Mouse (Mus musculus) heart, adult 2 months (tissue): ENCODE measurements around the gene Ccdc34. TPM values are rescaled to one million over a fixed set of nuclear protein-coding genes. Genes with fewer than 3 reads are reported as not detected.

ENCODE experiments used
- DNase-seq, 2 experiments: peaks; one replicate each; pipeline ENCODE4 v3.0.0; 2021
- H3K27ac ChIP-seq: fragments of 200-600 bp; 2 replicates; pipeline ENCODE4 v1.8.1; 2022
- H3K27me3 ChIP-seq: fragments of 200-500 bp; 2 replicates; pipeline ENCODE4 v1.6.1; 2012; ENCODE audit warnings: mild to moderate bottlenecking, low read length, inconsistent platforms, mixed read lengths; ENCODE audit not compliant: control insufficient read depth, insufficient read depth
- H3K36me3 ChIP-seq: fragments of 200-500 bp; 2 replicates; pipeline ENCODE4 v1.6.1; 2012; ENCODE audit warnings: low read length, inconsistent platforms; ENCODE audit not compliant: control insufficient read depth, insufficient read depth
- H3K4me1 ChIP-seq: fragments of 200-500 bp; 2 replicates; pipeline ENCODE4 v1.6.1; 2011; ENCODE audit warnings: low read length; ENCODE audit not compliant: control insufficient read depth, insufficient read depth
- H3K4me3 ChIP-seq: fragments of 200-600 bp; 2 replicates; pipeline ENCODE4 v1.8.1; 2022
- H3K79me2 ChIP-seq: fragments of 200-500 bp; replicated peaks from 2 replicates; pipeline ENCODE4 v1.6.1; 2012; ENCODE audit warnings: mild to moderate bottlenecking, inconsistent platforms, low read length, moderate library complexity, mixed read lengths; ENCODE audit not compliant: control insufficient read depth, insufficient read depth
- H3K9ac ChIP-seq: fragments of 200-500 bp; 2 replicates; pipeline ENCODE4 v1.6.1; 2012; ENCODE audit warnings: low read depth, mild to moderate bottlenecking, control low read depth, inconsistent platforms, low read length, mixed read lengths
- CTCF ChIP-seq: fragments of 200-600 bp; IDR thresholded peaks from 2 replicates; pipeline ENCODE4 v1.8.1; 2022; ENCODE audit warnings: antibody characterized with exemption, mild to moderate bottlenecking, moderate library complexity
- EP300 ChIP-seq: fragments of 200-500 bp; IDR thresholded peaks from 2 replicates; pipeline ENCODE4 v1.6.1; 2011; ENCODE audit warnings: low read depth, low read length, control low read depth; ENCODE audit not compliant: insufficient read depth
- POLR2A ChIP-seq: fragments of 200-500 bp; IDR thresholded peaks from 2 replicates; pipeline ENCODE4 v1.6.1; 2011; ENCODE audit warnings: mild to moderate bottlenecking, low read depth, low read length, control low read depth; ENCODE audit not compliant: insufficient read depth
- WGBS: fragments of 180-500 bp; shearing (Covaris S2); methylation state at CpG from one replicate; pipeline ENCODE4 v1.1.7; 2018; 5-methylcytosine and 5-hydroxymethylcytosine counted together
- intact Hi-C: fragments of 180-260 bp; cut with DNase I; formaldehyde crosslinking; loops from one replicate; pipeline ENCODE4 v1.15.1; 2025
- polyA plus RNA-seq: library from polyadenylated mRNA; depleted of rRNA; stranded (reverse); fragments of >200 nt; gene quantifications from 2 replicates; pipeline ENCODE4 v1.2.3, GENCODE M21; 2012
- total RNA-seq, 2 experiments: library from RNA; stranded (reverse); gene quantifications; 2 replicates each; pipeline ENCODE4 v1.2.3; 2021

Gene Ccdc34
- total and polyA plus RNA-seq, 3 experiments, result 1.8 to 4.6 (median 4.1) TPM

DNA sequence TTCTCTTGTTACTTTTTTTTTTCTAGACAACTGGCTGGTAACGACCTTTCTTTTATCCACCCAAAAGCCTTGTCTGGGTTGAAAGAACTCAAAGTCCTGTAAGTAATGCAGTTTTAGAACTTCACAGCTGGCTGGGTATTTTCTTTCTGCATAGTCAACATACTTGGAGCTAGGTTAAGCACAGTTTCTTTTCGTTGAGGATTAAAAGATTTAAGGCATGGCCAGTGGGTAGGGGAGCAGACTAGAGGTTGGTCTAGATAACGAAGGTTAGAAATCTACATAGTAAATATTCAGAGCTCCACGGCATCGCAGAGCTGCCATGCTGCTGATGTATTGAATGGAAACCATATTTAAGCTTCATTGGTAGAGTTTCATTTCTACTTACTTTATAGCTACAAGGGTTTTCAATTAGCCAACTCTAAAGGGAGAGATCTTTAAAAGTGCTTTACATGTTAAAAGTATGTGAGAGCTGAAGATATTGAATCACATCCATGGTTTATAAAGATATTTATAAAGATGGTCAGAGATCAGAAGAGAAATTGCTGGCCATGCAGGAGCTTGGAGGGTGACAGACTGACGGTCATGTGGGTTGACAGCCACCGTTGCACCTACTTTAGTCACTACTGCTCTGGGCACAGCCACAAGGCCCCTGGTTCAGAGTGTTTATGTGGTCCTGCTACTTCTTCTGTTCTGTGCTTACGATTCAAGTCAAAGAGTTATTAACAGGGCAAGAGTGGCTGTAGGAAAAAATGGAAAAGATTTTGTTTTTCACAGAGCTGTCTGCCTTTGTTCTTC is 27.7 kb upstream of the Ccdc34 start:
- H3K4me3 ChIP-seq, result no peak overlapping the region
- peaks cover 1% of the 10 kb centered on the region; the same call in 1 of the 2 replicates for H3K4me1 ChIP-seq
- H3K27ac ChIP-seq, result no peak overlapping the region
- H3K79me2 ChIP-seq, result no peaks in the 10 kb centered on the region
- no peaks in the 10 kb centered on the region for H3K27me3 ChIP-seq
- 70% methylated on average over 8 of the region's 8 CpGs for WGBS
- no peak for TF ChIP-seq EP300
- TF ChIP-seq POLR2A, result no peak
- no peak for TF ChIP-seq CTCF
- intact Hi-C loops, result no loop called here
- no peak for DNase-seq
- H3K36me3 ChIP-seq, result no peaks in the 10 kb centered on the region
- H3K9ac ChIP-seq, result no peak overlapping the region

DNA sequence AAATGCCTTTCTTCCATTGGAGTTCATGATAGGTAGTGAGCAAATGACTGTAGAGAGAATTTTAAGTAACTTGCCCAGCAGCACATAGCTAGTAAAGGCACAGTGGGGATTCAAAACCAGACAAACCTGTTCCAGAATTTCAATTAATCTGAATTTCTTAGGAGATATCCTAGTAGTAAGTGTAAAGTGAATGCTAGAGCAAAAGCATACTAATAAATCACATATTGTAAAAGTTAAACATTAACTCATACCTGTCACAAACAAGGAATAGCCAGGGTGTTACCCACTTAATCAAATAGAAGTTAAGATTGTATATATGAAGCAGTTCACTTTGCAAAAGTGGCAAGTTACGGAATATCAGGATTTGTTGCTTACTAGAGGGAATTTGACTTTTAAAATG is 25.9 kb upstream of the Ccdc34 start:
- H3K4me1 ChIP-seq, result no peaks in the 10 kb centered on the region
- intact Hi-C loops, result no loop called here
- DNase-seq, result no peak
- H3K27me3 ChIP-seq, result no peaks in the 10 kb centered on the region
- TF ChIP-seq EP300 (no peak), CTCF (no peak), POLR2A (no peak)
- no peak overlapping the region for H3K27ac ChIP-seq
- no peaks in the 10 kb centered on the region for H3K79me2 ChIP-seq
- H3K9ac ChIP-seq, result no peak overlapping the region
- H3K4me3 ChIP-seq, result no peak overlapping the region
- peaks cover 5% of the 10 kb centered on the region for H3K36me3 ChIP-seq
- WGBS, result 96% methylated on average over 1 of the region's 1 CpGs

DNA sequence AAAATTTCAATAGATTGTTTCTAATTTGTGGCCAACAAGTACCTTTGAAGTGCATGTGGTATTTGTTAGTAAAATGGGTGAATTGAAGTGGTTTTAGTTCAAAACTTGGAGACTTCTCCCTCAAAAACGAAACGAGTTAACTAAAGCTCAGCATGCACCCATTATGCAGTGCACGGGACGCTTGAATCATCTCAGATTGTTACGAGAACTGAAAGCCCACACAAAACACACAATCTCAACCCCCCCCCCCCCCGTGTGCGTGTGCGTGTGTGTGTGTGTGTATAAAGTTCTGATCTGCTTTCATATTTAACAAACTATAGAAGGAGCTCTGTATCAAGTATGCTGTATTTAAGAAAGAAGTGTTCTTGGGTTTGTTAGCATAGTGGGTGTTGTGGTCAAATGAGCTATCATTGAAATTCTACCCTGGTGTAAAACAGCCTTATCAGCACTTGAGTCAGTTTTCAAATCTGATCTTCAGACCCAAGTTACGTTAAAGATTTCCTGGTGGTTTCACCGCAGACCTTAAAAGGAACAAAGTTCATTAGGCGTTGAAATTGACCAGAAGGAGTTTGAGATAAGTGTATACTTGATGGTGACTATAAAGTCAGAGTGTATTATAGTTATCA is 25.1 kb upstream of the Ccdc34 start:
- intact Hi-C loops, result no loop called here
- Histone ChIP-seq H3K27ac (no peak overlapping the region), H3K9ac (no peak overlapping the region), H3K36me3 (peaks cover 5% of the 10 kb centered on the region), H3K4me1 (no peaks in the 10 kb centered on the region), H3K27me3 (no peaks in the 10 kb centered on the region), H3K79me2 (no peaks in the 10 kb centered on the region), H3K4me3 (no peak overlapping the region)
- no peak for DNase-seq
- TF ChIP-seq POLR2A (no peak), CTCF (no peak), EP300 (no peak)
- WGBS, result 83% methylated on average over 11 of the region's 11 CpGs

DNA sequence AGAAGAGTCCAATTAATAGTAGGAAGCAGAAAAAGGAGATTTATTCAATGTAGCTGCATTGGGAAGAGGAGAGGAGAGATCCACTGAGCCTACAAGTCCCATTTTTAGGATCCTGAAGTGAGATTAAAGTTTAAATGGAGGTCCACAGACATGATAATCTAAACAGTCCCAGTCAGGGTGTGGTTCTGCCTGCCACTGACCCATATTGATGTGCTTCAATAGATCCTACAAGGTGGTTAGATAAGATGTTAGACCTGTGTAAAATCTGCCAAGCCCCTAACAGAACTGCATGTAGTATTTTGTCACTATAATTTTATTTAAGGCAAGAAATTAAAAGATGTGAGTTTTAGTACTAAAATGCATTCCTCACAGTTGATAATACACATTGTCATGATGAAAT is 24.2 kb upstream of the Ccdc34 start:
- no peak for DNase-seq
- Histone ChIP-seq H3K4me3 (no peak overlapping the region), H3K4me1 (no peaks in the 10 kb centered on the region), H3K27me3 (no peaks in the 10 kb centered on the region), H3K36me3 (peaks cover 5% of the 10 kb centered on the region), H3K9ac (no peak overlapping the region), H3K79me2 (no peaks in the 10 kb centered on the region), H3K27ac (no peak overlapping the region)
- intact Hi-C loops, result no loop called here
- no peak for TF ChIP-seq EP300
- TF ChIP-seq CTCF, result no peak
- no peak for TF ChIP-seq POLR2A

DNA sequence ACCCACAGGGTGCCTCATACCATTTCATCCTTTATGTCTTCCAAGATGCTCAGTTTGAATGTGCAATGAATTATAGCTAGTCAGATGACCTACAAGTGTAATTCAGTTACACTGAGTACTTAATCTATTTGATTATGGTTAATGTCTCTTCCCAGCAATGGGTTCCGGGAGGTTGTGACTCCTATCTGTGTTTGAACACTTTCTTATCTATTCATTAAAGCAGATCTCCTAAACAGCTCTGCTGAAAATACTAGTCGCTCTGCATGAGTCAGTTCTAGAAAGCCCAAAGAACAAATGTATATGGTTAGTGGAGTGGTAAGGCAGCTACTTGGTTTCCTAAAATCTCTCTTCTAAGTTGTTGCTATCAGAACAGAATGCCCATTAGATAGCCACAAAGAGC is 22.6 kb upstream of the Ccdc34 start:
- Histone ChIP-seq H3K27ac (no peak overlapping the region), H3K4me1 (no peaks in the 10 kb centered on the region), H3K9ac (no peak overlapping the region), H3K79me2 (no peaks in the 10 kb centered on the region), H3K27me3 (no peaks in the 10 kb centered on the region), H3K36me3 (peaks cover 5% of the 10 kb centered on the region), H3K4me3 (no peak overlapping the region)
- 56% methylated on average over 2 of the region's 2 CpGs for WGBS
- DNase-seq, result no peak
- TF ChIP-seq CTCF, result no peak
- TF ChIP-seq EP300, result no peak
- TF ChIP-seq POLR2A, result no peak
- intact Hi-C loops, result no loop called here

DNA sequence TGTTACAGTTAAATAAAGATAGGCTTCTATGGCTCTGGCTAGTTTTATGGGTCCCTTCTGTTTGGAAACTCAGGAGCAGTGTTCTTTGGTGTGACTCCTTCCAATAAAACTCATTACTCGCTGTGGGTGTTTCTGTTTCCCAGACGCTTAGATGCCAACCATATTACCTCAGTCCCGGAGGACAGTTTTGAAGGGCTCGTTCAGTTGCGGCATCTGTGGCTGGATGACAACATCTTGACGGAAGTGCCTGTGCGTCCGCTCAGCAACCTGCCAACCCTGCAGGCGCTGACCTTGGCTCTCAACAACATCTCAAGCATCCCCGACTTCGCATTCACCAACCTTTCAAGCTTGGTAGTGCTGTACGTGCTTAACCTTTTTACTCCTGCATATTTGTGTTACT is 21.2 kb upstream of the Ccdc34 start:
- intact Hi-C loops, result no loop called here
- peak in 1 of 2 experiments; percentile 35 for DNase-seq

More for the DNA sequence above, 21.2 kb upstream of the Ccdc34 start:
- no peaks in the 10 kb centered on the region for H3K4me1 ChIP-seq
- H3K9ac ChIP-seq, result no peak overlapping the region
- TF ChIP-seq CTCF (no peak), EP300 (no peak), POLR2A (no peak)
- H3K27ac ChIP-seq, result no peak overlapping the region
- H3K4me3 ChIP-seq, result no peak overlapping the region
- H3K27me3 ChIP-seq, result no peaks in the 10 kb centered on the region
- H3K79me2 ChIP-seq, result no peaks in the 10 kb centered on the region
- WGBS, result 30% methylated on average over 12 of the region's 12 CpGs
- peaks cover 5% of the 10 kb centered on the region for H3K36me3 ChIP-seq
